Mouse (Mus musculus): ENCODE measurements around the gene Psmb7.

The Psmb7 gene

DNA sequence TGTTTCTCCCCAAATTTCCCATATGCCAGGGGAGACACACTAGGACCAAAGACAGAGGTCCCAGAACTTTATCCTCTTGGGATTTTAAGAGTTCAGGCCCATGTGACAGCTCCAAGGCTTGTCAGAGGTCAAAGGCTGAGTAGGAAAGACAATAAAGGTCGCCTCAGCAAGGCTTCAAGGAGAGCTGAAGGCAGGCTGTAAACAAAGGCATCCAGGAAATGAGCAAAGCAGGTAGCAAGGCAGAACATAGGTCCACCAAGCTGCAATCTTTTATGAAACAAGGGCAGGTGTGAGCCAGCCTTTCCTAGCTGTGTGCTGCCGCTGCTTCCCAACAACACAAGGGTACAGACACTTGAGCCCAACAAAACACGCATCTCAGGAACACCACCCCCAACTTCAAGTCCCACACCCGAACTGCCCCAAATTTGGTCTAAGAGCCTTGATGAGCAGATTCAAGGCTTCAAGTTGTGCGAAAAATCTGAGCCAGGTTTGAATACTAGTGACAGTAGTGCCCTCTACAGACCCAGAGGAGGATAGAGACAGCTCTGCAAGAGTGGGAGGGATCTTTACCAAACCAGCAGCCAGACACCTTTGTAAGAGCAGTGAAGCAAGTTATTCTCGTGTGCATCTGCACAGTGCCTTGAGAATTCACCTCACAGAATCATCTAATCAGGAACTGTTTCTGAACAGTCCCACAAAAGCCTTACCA, 52.0 kb downstream of the Psmb7 start:
- DNase-seq (ENCODE audit: low spot score), result no peak

DNA sequence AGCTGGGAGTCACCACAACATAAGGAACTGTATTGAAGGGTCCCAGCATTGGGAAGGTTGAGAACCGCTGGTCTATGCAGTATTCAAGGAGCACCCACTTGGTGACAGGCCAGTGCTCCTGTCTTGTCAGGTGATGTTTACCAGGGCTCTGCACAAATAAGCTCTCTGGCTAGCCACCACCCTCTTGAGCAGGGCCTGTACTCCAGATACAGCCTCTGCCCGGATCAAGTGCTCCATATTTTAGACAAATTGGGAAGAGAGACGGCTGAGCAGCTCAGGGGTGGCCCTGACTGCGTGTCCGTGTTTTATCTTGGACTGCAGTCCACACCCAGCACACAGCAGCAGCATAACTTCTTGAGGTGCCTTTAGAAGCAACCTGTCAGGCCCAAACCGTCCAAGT, 57.2 kb downstream of the Psmb7 start:
- DNase-seq (ENCODE audit: low spot score), result no peak

- no peak for DNase-seq (ENCODE audit: low spot score)
Observed at GRCm38 (mm10) chr2:38585379-38585736, 58.5 kb downstream of the Psmb7 start.

DNA sequence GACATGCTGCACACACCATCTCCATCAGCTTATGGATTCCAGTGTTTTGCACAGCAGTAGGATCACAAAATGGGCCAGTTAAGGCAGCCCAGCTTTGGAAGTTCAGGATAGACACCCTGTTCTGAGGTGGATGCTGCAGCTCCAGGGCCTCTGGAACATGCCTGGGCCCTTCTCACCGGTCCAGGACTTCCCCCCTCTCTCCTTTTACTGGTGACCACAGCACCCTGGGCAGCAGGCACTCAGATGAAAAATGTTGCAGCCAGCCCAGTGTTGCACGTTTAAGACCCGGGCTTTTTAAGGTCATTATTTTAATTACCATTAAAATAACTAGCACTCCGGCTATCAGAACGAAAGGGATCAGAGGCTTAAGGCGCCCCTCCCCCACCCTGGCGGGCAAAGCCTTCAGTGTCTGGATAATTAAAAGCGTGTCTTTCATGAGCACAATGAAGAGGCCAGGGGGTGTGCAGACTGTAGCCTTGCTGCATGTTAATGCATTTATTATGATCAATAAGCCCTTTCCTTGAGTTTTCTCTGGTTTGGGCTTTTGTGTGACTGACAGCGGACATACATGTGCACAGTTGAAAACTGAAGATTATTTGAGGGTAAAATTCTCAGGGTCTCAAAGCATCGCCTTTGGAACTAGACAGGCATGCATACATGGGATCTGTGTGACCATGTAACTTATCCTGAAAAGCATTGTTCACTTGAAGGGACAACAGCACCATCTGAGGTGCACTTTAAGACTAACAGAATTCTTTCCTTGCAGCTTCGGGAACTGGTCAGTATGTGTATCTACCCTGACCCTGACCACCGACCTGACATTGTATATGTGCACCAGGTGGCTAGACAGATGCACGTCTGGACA, 59.1 kb downstream of the Psmb7 start:
- DNase-seq (ENCODE audit: low spot score), result no peak

- no peak for DNase-seq (ENCODE audit: low spot score)
Observed at GRCm38 (mm10) chr2:38583982-38584381, 59.9 kb downstream of the Psmb7 start.

GRCm38 (mm10) chr2:38579528-38579927, 64.4 kb downstream of the Psmb7 start:
- no peak for DNase-seq (ENCODE audit: low spot score)

GRCm38 (mm10) chr2:38578602-38579521, 65.0 kb downstream of the Psmb7 start:
- DNase-seq (ENCODE audit: low spot score), result no peak

DNA sequence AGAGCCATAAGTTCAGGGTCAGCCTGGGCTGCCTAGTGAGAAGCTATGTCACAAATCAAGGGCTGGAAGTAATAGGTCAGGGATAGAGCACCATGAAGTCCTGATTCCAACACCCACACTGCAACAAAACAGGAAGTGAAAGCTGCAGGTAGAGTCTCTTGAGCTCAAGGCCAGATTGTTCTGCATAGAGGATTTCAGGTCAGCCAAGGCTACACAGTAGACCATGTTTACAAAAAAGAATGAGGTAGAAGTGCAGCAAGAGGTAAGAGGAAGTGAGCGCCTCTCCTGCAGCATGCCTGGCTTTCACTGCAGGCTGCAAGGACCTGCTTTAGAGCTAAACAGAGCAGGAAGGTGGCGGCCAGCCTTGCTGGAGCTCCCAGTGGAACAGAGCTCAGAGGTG, 69.2 kb downstream of the Psmb7 start:
- no peak for DNase-seq (ENCODE audit: low spot score)

DNA sequence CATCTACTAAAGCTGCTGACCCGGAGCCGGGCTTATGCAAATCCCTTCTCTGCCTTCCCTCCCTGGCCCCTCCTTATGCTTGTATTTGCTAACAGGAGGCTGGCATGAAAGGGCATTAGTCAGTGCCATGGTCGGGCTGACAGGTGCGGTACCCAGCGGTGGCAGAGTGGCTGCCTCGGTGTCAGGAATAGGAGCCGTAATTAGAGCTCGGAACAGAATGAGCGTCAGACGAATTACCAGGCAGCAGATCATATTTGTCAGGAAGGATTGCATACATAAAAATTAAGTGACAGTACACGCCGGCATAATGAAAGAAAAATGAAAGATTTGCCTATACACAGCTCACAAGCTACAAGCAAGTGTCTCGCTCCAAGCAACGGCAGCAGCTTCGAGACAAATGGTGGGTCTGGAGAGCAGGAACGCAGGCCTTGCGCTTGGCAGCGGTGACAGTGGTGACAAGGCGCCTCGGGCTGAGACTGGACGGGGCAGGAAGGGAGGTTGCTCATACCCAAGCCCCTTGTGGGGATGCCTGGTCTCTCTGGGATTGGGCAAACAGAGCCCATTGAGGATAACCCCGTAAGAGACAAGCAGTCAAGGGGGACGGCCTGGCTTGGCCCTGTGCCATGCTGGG, 71.8 kb downstream of the Psmb7 start:
- no peak for DNase-seq (ENCODE audit: low spot score)

- DNase-seq (ENCODE audit: low spot score), result no peak
Observed at GRCm38 (mm10) chr2:38562596-38562995, 81.3 kb downstream of the Psmb7 start.

DNA sequence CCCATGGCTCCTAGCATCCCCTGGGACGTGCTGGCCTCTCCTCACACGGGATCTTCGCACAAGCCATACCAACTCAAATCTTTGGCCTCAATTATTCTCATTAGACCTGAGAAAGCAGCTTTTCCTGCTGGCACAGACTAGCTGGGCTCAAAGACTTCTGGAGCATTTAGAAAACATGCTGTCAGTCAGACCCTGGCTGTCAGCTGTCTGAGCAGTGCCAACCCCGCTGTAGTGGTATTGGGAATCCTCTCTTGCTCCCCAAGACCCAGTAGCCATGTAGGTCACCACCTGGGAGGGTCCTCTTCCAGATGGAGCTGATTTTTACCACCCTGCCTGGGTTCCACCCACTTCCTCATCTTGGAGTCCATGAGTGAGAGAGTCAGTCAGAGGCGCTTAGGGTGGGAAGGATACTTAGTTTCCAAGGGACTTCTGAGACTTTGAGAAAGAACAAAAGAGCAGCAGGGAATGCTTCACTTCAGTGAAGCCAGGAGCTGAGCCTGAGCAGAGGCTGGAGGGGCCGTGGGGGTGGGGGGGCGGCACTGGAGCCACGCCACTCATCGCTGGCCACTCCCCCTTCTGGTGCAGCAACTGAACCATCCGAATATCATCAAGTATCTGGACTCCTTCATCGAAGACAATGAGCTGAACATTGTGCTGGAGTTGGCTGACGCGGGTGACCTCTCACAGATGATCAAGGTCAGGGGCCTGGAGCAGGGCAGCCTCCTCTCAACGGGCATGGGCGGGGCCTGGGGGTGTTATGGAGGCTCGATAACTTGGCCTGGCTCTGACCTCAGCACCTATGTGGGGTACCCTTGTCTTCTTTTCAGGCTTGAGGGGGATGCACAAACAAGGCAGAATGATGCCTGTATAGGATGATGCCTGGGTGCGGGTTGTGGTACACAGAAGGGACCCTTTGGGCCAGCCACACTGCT, 83.3 kb downstream of the Psmb7 start:
- DNase-seq (ENCODE audit: low spot score), result no peak

DNA sequence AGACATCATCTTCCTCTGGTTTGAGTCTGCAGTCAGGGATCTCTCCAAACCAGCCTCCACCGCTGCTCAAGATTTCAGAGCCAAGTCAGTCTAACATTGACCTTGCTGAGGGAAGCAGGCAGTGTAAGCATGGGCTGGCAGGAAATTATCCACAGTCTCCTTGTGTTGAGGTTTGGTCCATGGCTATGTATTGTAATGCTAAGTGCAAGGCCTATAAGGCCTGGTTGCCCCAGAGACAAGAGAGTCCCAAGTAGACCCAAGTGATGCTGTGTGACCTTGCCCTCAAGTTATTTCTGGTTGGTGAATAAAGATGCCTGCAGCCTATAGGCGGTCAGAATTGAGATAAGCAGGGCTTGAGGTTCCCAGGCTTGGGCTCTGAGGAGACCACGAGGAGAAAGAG, 87.2 kb downstream of the Psmb7 start:
- no peak for DNase-seq (ENCODE audit: low spot score)

GRCm38 (mm10) chr2:38555659-38556058, 88.2 kb downstream of the Psmb7 start:
- DNase-seq (ENCODE audit: low spot score), result no peak

GRCm38 (mm10) chr2:38554226-38554995, 89.5 kb downstream of the Psmb7 start:
- DNase-seq (ENCODE audit: low spot score), result no peak

DNA sequence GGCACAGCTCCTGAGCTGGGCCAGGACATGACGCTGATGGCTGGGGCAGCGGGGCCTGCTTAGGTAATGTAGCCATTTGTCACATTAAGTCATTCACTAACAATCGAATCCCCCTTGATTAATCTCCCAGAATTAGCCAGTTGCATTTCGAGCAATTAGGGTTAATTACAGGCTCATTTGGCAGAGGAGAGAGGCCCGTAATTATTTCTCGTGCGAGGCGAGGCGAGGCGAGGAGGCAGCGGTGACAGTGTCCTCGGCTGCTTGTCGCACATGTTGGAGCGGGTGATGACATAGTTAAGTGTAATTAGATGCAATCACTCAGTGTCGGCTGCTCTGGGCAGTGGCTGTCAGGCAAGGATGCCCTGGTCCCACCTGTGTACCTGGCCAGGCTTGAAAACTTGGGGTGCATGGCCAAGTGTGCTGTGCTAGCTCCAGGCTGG, 91.9 kb downstream of the Psmb7 start:
- DNase-seq (ENCODE audit: low spot score), result no peak

DNA sequence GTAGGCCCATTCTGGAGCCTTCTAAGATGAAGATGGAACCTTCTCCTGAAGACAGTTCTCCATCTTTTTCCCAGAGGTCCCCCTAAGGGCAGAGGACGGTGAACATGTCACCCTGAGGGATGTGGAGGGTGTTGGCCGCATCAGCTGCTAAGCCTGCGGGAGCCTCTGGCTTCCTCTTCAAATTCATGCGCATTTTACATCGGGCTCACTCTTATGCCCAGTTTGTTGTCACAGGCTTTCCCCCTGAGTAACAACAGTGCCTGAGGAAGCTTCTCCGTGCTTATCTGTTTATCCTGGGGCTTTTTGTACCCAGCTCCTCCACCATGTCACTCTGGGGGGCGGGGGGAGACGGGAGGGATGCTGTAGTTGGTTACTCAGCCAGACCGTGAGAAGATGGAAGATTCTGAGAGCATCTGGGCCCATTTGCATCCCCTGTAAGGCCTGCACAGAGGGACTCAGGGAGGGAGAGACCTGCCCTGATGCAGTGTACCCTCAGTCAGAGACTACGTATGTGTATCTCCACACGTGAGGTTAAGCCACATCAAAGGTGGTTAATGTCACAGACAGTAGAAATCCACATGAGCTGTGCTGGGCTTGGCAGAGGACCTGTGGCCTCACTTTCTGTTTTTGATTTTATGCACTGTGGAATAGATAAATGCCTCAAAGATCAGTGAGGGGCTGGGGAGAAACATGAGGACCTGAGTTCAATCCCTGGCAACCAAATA, 95.9 kb downstream of the Psmb7 start:
- DNase-seq (ENCODE audit: low spot score), result no peak

DNA sequence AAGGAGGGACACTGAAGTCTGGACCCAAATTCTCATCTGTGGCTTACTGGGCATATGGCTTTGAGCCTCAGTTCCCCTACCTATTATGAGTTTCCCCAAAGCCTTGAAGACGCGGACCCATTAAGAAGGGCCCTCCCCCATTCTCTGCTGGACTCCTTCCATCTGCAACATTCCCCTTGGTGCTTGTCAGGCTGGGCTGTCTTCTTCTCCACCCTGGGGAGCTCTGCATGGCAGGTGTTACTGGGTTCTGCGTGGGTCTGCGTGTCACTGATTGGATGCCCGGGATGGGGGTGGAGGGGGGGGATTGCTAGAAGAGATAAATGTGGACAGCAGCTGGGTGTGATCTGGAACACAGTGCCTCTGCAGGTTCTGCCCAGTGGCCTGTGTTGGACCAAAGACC, 97.1 kb downstream of the Psmb7 start:
- no peak for DNase-seq (ENCODE audit: low spot score)

- DNase-seq (ENCODE audit: low spot score), result peak; percentile 76
Observed at GRCm38 (mm10) chr2:38546222-38546621, 97.7 kb downstream of the Psmb7 start.

- DNase-seq (ENCODE audit: low spot score), result no peak
Observed at GRCm38 (mm10) chr2:38545706-38546105, 98.2 kb downstream of the Psmb7 start.

Data from urinary bladder, postnatal 14 days (tissue).